14 mouse cellular contexts compared by ENCODE assay signal in genomic region chr17:15895968-15896367, GRCm38 (mm10).
A peak's percentile ranks its signal among the peaks of the same experiment; 100 is the strongest.
DNase-seq lines count a peak whose midpoint lies in the region; ATAC-seq and TF ChIP-seq lines count a peak whose summit lies in the region.
"Had no signal": no experiment of that assay in that cellular context is flagged by ENCODE, and none has a peak within 500 bp of the region (broad histone marks: within the 10 kb centered on the region; RNA-seq: fewer than 3 reads in every experiment).

No protein-coding gene starts in this region.

- TF ChIP-seq CTCF in kidney, postnatal 0 days (IDR thresholded peaks at IDR 0.05; ENCODE audit: low read depth) = no peak

- H3K36me3 ChIP-seq in limb, embryonic 11.5 days (ENCODE audit: control insufficient read depth, insufficient read depth, low read length) = no peaks in the 10 kb centered on the region
- H3K36me3 ChIP-seq in limb, embryonic 10.5 days = no peaks in the 10 kb centered on the region
- no peaks in the 10 kb centered on the region for H3K36me3 ChIP-seq in hindbrain, embryonic 13.5 days
- H3K36me3 ChIP-seq in kidney, postnatal 0 days (ENCODE audit: insufficient read depth, low read length) = no peaks in the 10 kb centered on the region
- H3K36me3 ChIP-seq: embryonic facial prominence, embryonic 15.5 days; liver, embryonic 15.5 days had no signal

- 34% methylated on average over 3 of the region's 3 CpGs for WGBS in limb, embryonic 11.5 days
- 53% methylated on average over 3 of the region's 3 CpGs for WGBS in limb, embryonic 10.5 days
- WGBS in hindbrain, embryonic 13.5 days = 9% methylated on average over 3 of the region's 3 CpGs
- WGBS in kidney, postnatal 0 days = 29% methylated on average over 3 of the region's 3 CpGs

- no peaks in the 10 kb centered on the region for H3K27me3 ChIP-seq in limb, embryonic 11.5 days (ENCODE audit: control insufficient read depth, insufficient read depth, low read length)
- H3K27me3 ChIP-seq in limb, embryonic 10.5 days (ENCODE audit: low read depth, poor library complexity, severe bottlenecking) = no peaks in the 10 kb centered on the region
- no peaks in the 10 kb centered on the region for H3K27me3 ChIP-seq in hindbrain, embryonic 13.5 days
- no peaks in the 10 kb centered on the region for H3K27me3 ChIP-seq in kidney, postnatal 0 days (ENCODE audit: insufficient read depth, low read length)
- H3K27me3 ChIP-seq: embryonic facial prominence, embryonic 15.5 days; liver, embryonic 15.5 days had no signal

- H3K9ac ChIP-seq in limb, embryonic 11.5 days (ENCODE audit: low read length) = no peak overlapping the region
- no peak overlapping the region for H3K9ac ChIP-seq in hindbrain, embryonic 13.5 days
- H3K9ac ChIP-seq in kidney, postnatal 0 days (ENCODE audit: low read depth, low read length) = no peak overlapping the region
- H3K9ac ChIP-seq: embryonic facial prominence, embryonic 15.5 days; liver, embryonic 15.5 days had no signal

- no peaks in the 10 kb centered on the region for H3K4me1 ChIP-seq in limb, embryonic 11.5 days (ENCODE audit: control insufficient read depth, insufficient read depth, low read length)
- peaks cover 16% of the 10 kb centered on the region for H3K4me1 ChIP-seq in limb, embryonic 10.5 days
- H3K4me1 ChIP-seq in hindbrain, embryonic 13.5 days (replicated peaks) = peaks cover 8% of the 10 kb centered on the region
- no peaks in the 10 kb centered on the region for H3K4me1 ChIP-seq in kidney, postnatal 0 days (replicated peaks; ENCODE audit: insufficient read depth, low read length)
- H3K4me1 ChIP-seq: embryonic facial prominence, embryonic 15.5 days; liver, embryonic 15.5 days had no signal

- no peak for ATAC-seq in limb, embryonic 11.5 days (ENCODE audit: insufficient number of reproducible peaks, low FRiP score, low TSS enrichment, low read depth)
- no peak for ATAC-seq in hindbrain, embryonic 13.5 days (ENCODE audit: low FRiP score)
- peak; percentile 92 for ATAC-seq in kidney, postnatal 0 days (replicated peaks; ENCODE audit: low FRiP score, low read depth)
- no peak for ATAC-seq in CD4-positive, CD25-positive, alpha-beta regulatory T cell, adult 4 months
- ATAC-seq: inflammation-experienced regulatory T-cells, adult 6 months had no signal

- peak; percentile 27 for DNase-seq in limb, embryonic 11.5 days (ENCODE audit: low spot score)
- DNase-seq in limb, embryonic 10.5 days (ENCODE audit: low spot score) = no peak
- peak; percentile 28 for DNase-seq in kidney, postnatal 0 days (ENCODE audit: low spot score)
- DNase-seq in retina, embryonic 14.5 days (ENCODE audit: low spot score) = peak; percentile 20
- no peak for DNase-seq in adrenal gland, adult 8-10 months
- DNase-seq in right cerebral cortex, postnatal 25 days = no peak
- DNase-seq: thymus, adult 18-20 months had no signal

- H3K9me3 ChIP-seq in limb, embryonic 11.5 days (ENCODE audit: control insufficient read depth, low read length) = no peaks in the 10 kb centered on the region
- no peaks in the 10 kb centered on the region for H3K9me3 ChIP-seq in limb, embryonic 10.5 days (replicated peaks)
- no peaks in the 10 kb centered on the region for H3K9me3 ChIP-seq in hindbrain, embryonic 13.5 days
- no peaks in the 10 kb centered on the region for H3K9me3 ChIP-seq in kidney, postnatal 0 days (replicated peaks; ENCODE audit: low read length)
- H3K9me3 ChIP-seq: embryonic facial prominence, embryonic 15.5 days; liver, embryonic 15.5 days had no signal

- no peak overlapping the region for H3K27ac ChIP-seq in limb, embryonic 11.5 days (replicated peaks; ENCODE audit: low read depth, low read length)
- no peak overlapping the region for H3K27ac ChIP-seq in limb, embryonic 10.5 days
- H3K27ac ChIP-seq in hindbrain, embryonic 13.5 days = peak overlapping the region; percentile 52; the same call in 1 of the 2 replicates
- no peak overlapping the region for H3K27ac ChIP-seq in kidney, postnatal 0 days
- H3K27ac ChIP-seq: embryonic facial prominence, embryonic 15.5 days; liver, embryonic 15.5 days; macrophage had no signal

- H3K4me2 ChIP-seq in limb, embryonic 11.5 days (ENCODE audit: low read depth, severe bottlenecking) = no peak overlapping the region
- H3K4me2 ChIP-seq in hindbrain, embryonic 13.5 days = no peak overlapping the region
- H3K4me2 ChIP-seq in kidney, postnatal 0 days (ENCODE audit: low read length) = no peak overlapping the region
- H3K4me2 ChIP-seq: embryonic facial prominence, embryonic 15.5 days; heart, embryonic 11.5 days; liver, embryonic 15.5 days had no signal

- H3K4me3 ChIP-seq in limb, embryonic 11.5 days (ENCODE audit: low read depth, low read length) = no peak overlapping the region
- no peak overlapping the region for H3K4me3 ChIP-seq in limb, embryonic 10.5 days
- H3K4me3 ChIP-seq in hindbrain, embryonic 13.5 days = no peak overlapping the region
- H3K4me3 ChIP-seq in kidney, postnatal 0 days (replicated peaks; ENCODE audit: low read depth, low read length) = no peak overlapping the region
- H3K4me3 ChIP-seq: embryonic facial prominence, embryonic 15.5 days; liver, embryonic 15.5 days had no signal

Comparison
In these comparisons a context has a peak if more than half of its experiments do, and no peak if none do; other contexts are left out.
1. DNase-seq: peak in limb, embryonic 11.5 days (single experiment), kidney, postnatal 0 days (single experiment) and retina, embryonic 14.5 days (single experiment); none in limb, embryonic 10.5 days (single experiment), adrenal gland, adult 8-10 months (single experiment) and right cerebral cortex, postnatal 25 days (single experiment).